Mouse (Mus musculus): Measurements from ENCODE around the gene Ripply3. TPM values are rescaled to one million over a fixed set of nuclear protein-coding genes. Genes with fewer than 3 reads are reported as not detected.

Ripply3 gene
- total RNA-seq, 2 experiments from 2014 or later = 4.1 to 6.0 TPM

- peak in 1 of 2 experiments; percentile 34 for DNase-seq
These were observed 28.7 kb downstream of the Ripply3 start for GRCm38 (mm10) chr16:94356776-94357494.

- DNase-seq = no peak
These were observed 29.9 kb downstream of the Ripply3 start for GRCm38 (mm10) chr16:94358091-94358490.

GRCm38 (mm10) chr16:94360578-94361350, 32.5 kb downstream of the Ripply3 start:
- DNase-seq = peak; percentile 30 to 51

- DNase-seq = peak; percentile 93 to 94
These were observed 34.1 kb downstream of the Ripply3 start for GRCm38 (mm10) chr16:94362174-94362873.

GRCm38 (mm10) chr16:94363814-94364213, 35.6 kb downstream of the Ripply3 start:
- no peak for DNase-seq

- no peak for DNase-seq
These were observed 37.2 kb downstream of the Ripply3 start for GRCm38 (mm10) chr16:94365435-94365834.

- no peak for DNase-seq
These were observed 41.5 kb downstream of the Ripply3 start for GRCm38 (mm10) chr16:94369596-94370172.

- DNase-seq = peak; percentile 95 to 97
These were observed 42.1 kb downstream of the Ripply3 start, which contains the start of gene Ttc3 for GRCm38 (mm10) chr16:94370173-94370914. Gene Ttc3 (plus strand): TSS chr16:94370618.

- DNase-seq = peak; percentile 79 to 85
These were observed 42.7 kb downstream of the Ripply3 start for GRCm38 (mm10) chr16:94370915-94371300.

GRCm38 (mm10) chr16:94371301-94371931, 43.2 kb downstream of the Ripply3 start, which contains the start of gene Pigp:
Gene Pigp (minus strand): TSS chr16:94371842.
- DNase-seq = peak; percentile 61 to 66

GRCm38 (mm10) chr16:94379386-94379785, 51.2 kb downstream of the Ripply3 start:
- no peak for DNase-seq

- no peak for DNase-seq
These were observed 55.1 kb downstream of the Ripply3 start for GRCm38 (mm10) chr16:94383277-94383676.

Other genes starting within 250 kb of the Ripply3 start
- not detected for gene Sim2, start 243.5 kb upstream of the Ripply3 start, total RNA-seq (2021)
- gene Hlcs, start 14.8 kb upstream of the Ripply3 start, total RNA-seq (2021) = 10 to 100 TPM; 13.6 to 18.3 TPM
- gene Ttc3, start 42.2 kb downstream of the Ripply3 start, total RNA-seq (2021) = 100 to 1,000 TPM in 1 of 2 experiments, 10 to 100 TPM in 1; 96.4 to 119 TPM
- gene Pigp, start 43.4 kb downstream of the Ripply3 start, total RNA-seq (2021) = 100 to 1,000 TPM in 1 of 2 experiments, 10 to 100 TPM in 1; 68.8 to 122 TPM
- gene Vps26c, start 198.4 kb downstream of the Ripply3 start, total RNA-seq (2021) = 10 to 100 TPM; 60.6 to 73.2 TPM
- 10 to 100 TPM; 68.7 to 77.0 TPM for gene Dyrk1a, start 241.6 kb downstream of the Ripply3 start, total RNA-seq (2021)